Mouse (Mus musculus): ENCODE measurements at regions not wholly inside any gene's neighbourhood (a gene's known extent, or its start where the extent isn't known, plus 50 kb on each side); places are given as distances from the start of the nearest gene placed in this dataset.

GRCm38 (mm10) chr10:95090035-95090434 lies 145.4 kb upstream of the Plxnc1 start:
- DNase-seq (ENCODE audit: low spot score), result no peak
- no peak overlapping the region for H3K27ac ChIP-seq
- WGBS, result 91% methylated on average over 9 of the region's 9 CpGs

GRCm38 (mm10) chr10:95087864-95088570 lies 143.4 kb upstream of the Plxnc1 start:
- 39% methylated on average over 13 of the region's 13 CpGs for WGBS
- peak; percentile 82 for TF ChIP-seq CTCF (IDR thresholded peaks at IDR 0.05; ENCODE audit: low read depth)
- H3K27me3 ChIP-seq (ENCODE audit: insufficient read depth, low read length), result no peaks in the 10 kb centered on the region
- H3K4me1 ChIP-seq (replicated peaks; ENCODE audit: insufficient read depth, low read length), result no peaks in the 10 kb centered on the region
- no peak overlapping the region for H3K27ac ChIP-seq
- H3K4me3 ChIP-seq (replicated peaks; ENCODE audit: low read depth, low read length), result no peak overlapping the region
- H3K9me3 ChIP-seq (replicated peaks; ENCODE audit: low read length), result no peaks in the 10 kb centered on the region
- no peak overlapping the region for H3K9ac ChIP-seq (ENCODE audit: low read depth, low read length)
- DNase-seq (ENCODE audit: low spot score) (peak; percentile 88), ATAC-seq (replicated peaks; ENCODE audit: low FRiP score, low read depth) (no peak; the same call in 1 of the 2 replicates)
- H3K36me3 ChIP-seq (ENCODE audit: insufficient read depth, low read length), result no peaks in the 10 kb centered on the region
- no peak overlapping the region for H3K4me2 ChIP-seq (ENCODE audit: low read length)

More at GRCm38 (mm10) chr10:95090035-95090434, 145.4 kb upstream of the Plxnc1 start:
- peak; percentile 23; the same call in 1 of the 2 replicates for TF ChIP-seq CTCF (IDR thresholded peaks at IDR 0.05; ENCODE audit: low read depth)
- H3K4me3 ChIP-seq (replicated peaks; ENCODE audit: low read depth, low read length), result no peak overlapping the region
- H3K9me3 ChIP-seq (replicated peaks; ENCODE audit: low read length), result no peaks in the 10 kb centered on the region
- H3K4me2 ChIP-seq (ENCODE audit: low read length), result no peak overlapping the region
- H3K4me1 ChIP-seq (replicated peaks; ENCODE audit: insufficient read depth, low read length), result no peaks in the 10 kb centered on the region
- no peak overlapping the region for H3K9ac ChIP-seq (ENCODE audit: low read depth, low read length)
- ATAC-seq (replicated peaks; ENCODE audit: low FRiP score, low read depth), result no peak
- no peaks in the 10 kb centered on the region for H3K27me3 ChIP-seq (ENCODE audit: insufficient read depth, low read length)
- no peaks in the 10 kb centered on the region for H3K36me3 ChIP-seq (ENCODE audit: insufficient read depth, low read length)

GRCm38 (mm10) chr10:95086755-95087154 lies 142.1 kb upstream of the Plxnc1 start:
- no peak overlapping the region for H3K4me3 ChIP-seq (replicated peaks; ENCODE audit: low read depth, low read length)
- no peak overlapping the region for H3K27ac ChIP-seq
- no peaks in the 10 kb centered on the region for H3K27me3 ChIP-seq (ENCODE audit: insufficient read depth, low read length)
- no peaks in the 10 kb centered on the region for H3K4me1 ChIP-seq (replicated peaks; ENCODE audit: insufficient read depth, low read length)
- no peak overlapping the region for H3K9ac ChIP-seq (ENCODE audit: low read depth, low read length)
- DNase-seq (ENCODE audit: low spot score) (no peak), ATAC-seq (replicated peaks; ENCODE audit: low FRiP score, low read depth) (no peak)
- H3K4me2 ChIP-seq (ENCODE audit: low read length), result no peak overlapping the region
- TF ChIP-seq CTCF (IDR thresholded peaks at IDR 0.05; ENCODE audit: low read depth), result no peak
- H3K36me3 ChIP-seq (ENCODE audit: insufficient read depth, low read length), result no peaks in the 10 kb centered on the region
- H3K9me3 ChIP-seq (replicated peaks; ENCODE audit: low read length), result no peaks in the 10 kb centered on the region
- WGBS, result 59% methylated on average over 4 of the region's 4 CpGs

DNA sequence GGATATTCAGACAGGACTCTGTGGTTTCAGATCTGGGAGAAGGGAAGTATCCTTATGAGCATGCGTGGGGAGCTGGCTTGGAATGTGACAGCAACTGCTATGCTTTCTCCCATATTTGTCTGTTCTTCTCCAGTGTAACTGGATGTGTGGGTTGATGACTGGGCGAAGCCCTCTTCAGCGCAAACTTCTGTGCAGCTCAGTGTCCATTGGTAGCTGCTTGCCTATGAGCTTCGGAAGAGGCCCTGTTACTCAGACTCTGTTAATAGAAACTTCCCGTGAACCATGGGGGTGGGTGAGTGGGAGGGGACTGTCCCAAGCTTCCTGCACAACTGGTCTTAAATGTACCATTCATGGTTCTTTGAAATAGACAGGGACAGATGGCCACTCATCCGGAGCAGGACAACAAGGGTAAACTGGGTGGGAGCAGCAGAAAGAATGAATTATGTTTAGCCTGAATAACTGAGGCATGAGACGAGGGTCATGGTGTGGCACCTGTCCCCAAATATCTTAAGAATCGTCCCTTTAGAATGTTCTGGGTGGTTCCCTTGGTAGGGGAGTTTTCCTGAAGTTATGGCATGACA lies 141.1 kb upstream of the Plxnc1 start:
- ATAC-seq (replicated peaks; ENCODE audit: low FRiP score, low read depth) (no peak), DNase-seq (ENCODE audit: low spot score) (no peak)
- no peaks in the 10 kb centered on the region for H3K9me3 ChIP-seq (replicated peaks; ENCODE audit: low read length)
- H3K36me3 ChIP-seq (ENCODE audit: insufficient read depth, low read length), result no peaks in the 10 kb centered on the region
- no peaks in the 10 kb centered on the region for H3K4me1 ChIP-seq (replicated peaks; ENCODE audit: insufficient read depth, low read length)
- TF ChIP-seq CTCF (IDR thresholded peaks at IDR 0.05; ENCODE audit: low read depth), result no peak
- no peaks in the 10 kb centered on the region for H3K27me3 ChIP-seq (ENCODE audit: insufficient read depth, low read length)
- no peak overlapping the region for H3K4me2 ChIP-seq (ENCODE audit: low read length)
- WGBS, result 56% methylated on average over 8 of the region's 8 CpGs
- no peak overlapping the region for H3K27ac ChIP-seq
- H3K9ac ChIP-seq (ENCODE audit: low read depth, low read length), result no peak overlapping the region
- no peak overlapping the region for H3K4me3 ChIP-seq (replicated peaks; ENCODE audit: low read depth, low read length)

DNA sequence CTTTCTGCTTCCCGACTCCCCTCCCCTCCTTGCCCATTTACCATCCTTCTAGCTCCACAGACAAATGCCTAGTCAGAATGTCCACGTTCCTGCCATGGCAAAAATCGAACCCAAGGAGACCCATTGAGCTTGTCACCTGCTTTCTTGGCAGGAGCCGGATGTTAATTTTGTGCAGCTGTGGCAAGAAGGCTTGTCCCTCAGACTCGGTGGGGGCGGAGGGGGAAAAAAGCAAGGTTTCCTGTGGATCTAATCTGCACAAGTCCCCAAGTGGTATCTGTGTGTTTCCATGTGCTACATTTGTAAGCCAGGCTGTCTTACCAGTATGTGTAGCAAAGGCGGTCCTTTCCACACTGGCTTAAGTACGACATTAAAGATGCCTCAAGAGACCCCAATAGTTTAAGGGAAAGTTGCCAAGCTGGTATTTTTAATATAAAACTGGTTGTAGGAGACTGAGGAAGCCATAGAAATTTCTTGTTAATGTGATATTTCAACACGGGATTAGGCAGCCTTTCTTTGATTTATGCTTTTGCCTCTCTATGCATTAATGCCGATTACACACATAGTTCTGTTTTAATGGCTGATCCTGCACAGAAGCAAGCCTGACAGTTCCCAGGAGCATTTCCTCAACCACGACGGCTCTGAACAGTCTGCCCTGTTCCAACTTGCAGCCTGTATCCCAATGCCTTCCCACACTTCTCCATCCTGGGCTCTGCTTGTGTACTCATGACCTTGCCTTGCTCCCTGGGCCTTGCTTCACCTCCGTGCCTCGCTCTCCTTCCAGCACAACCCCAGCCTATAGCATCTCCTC lies 138.9 kb upstream of the Plxnc1 start:
- ATAC-seq (replicated peaks; ENCODE audit: low FRiP score, low read depth) (no peak), DNase-seq (ENCODE audit: low spot score) (no peak)
- H3K9ac ChIP-seq (ENCODE audit: low read depth, low read length), result no peak overlapping the region
- H3K4me3 ChIP-seq (replicated peaks; ENCODE audit: low read depth, low read length), result no peak overlapping the region
- no peaks in the 10 kb centered on the region for H3K9me3 ChIP-seq (replicated peaks; ENCODE audit: low read length)
- TF ChIP-seq CTCF (IDR thresholded peaks at IDR 0.05; ENCODE audit: low read depth), result no peak
- WGBS, result 63% methylated on average over 14 of the region's 14 CpGs
- no peaks in the 10 kb centered on the region for H3K36me3 ChIP-seq (ENCODE audit: insufficient read depth, low read length)
- no peaks in the 10 kb centered on the region for H3K27me3 ChIP-seq (ENCODE audit: insufficient read depth, low read length)
- H3K27ac ChIP-seq, result no peak overlapping the region
- H3K4me1 ChIP-seq (replicated peaks; ENCODE audit: insufficient read depth, low read length), result no peaks in the 10 kb centered on the region
- H3K4me2 ChIP-seq (ENCODE audit: low read length), result no peak overlapping the region

DNA sequence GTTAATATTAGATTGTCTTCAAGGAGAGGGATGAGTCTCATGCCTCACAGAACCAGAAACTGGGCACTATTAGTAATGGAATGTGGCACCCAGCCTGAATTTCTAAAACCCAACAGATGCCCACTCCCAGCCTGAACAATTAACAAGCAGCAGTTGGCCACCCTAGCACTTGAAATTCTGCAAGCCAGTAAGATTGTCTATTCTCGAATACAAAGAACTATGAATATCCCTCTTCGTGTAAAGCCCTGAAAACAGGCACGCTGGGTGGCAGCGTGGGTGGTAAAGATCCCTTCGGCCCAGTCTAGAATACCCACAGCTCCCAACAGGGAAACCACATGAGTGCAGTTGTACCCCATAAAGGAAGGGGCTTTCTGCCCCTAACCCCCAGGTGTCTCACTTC lies 138.0 kb upstream of the Plxnc1 start:
- H3K4me2 ChIP-seq (ENCODE audit: low read length), result no peak overlapping the region
- TF ChIP-seq CTCF (IDR thresholded peaks at IDR 0.05; ENCODE audit: low read depth), result no peak
- DNase-seq (ENCODE audit: low spot score), result no peak
- H3K9me3 ChIP-seq (replicated peaks; ENCODE audit: low read length), result no peaks in the 10 kb centered on the region
- no peak overlapping the region for H3K27ac ChIP-seq
- ATAC-seq (replicated peaks; ENCODE audit: low FRiP score, low read depth), result no peak
- no peaks in the 10 kb centered on the region for H3K36me3 ChIP-seq (ENCODE audit: insufficient read depth, low read length)
- no peaks in the 10 kb centered on the region for H3K4me1 ChIP-seq (replicated peaks; ENCODE audit: insufficient read depth, low read length)
- no peaks in the 10 kb centered on the region for H3K27me3 ChIP-seq (ENCODE audit: insufficient read depth, low read length)
- no peak overlapping the region for H3K9ac ChIP-seq (ENCODE audit: low read depth, low read length)
- WGBS, result 96% methylated on average over 5 of the region's 5 CpGs
- H3K4me3 ChIP-seq (replicated peaks; ENCODE audit: low read depth, low read length), result no peak overlapping the region
